ENCODE assay signal across 10 mouse cellular contexts in the genomic region with DNA sequence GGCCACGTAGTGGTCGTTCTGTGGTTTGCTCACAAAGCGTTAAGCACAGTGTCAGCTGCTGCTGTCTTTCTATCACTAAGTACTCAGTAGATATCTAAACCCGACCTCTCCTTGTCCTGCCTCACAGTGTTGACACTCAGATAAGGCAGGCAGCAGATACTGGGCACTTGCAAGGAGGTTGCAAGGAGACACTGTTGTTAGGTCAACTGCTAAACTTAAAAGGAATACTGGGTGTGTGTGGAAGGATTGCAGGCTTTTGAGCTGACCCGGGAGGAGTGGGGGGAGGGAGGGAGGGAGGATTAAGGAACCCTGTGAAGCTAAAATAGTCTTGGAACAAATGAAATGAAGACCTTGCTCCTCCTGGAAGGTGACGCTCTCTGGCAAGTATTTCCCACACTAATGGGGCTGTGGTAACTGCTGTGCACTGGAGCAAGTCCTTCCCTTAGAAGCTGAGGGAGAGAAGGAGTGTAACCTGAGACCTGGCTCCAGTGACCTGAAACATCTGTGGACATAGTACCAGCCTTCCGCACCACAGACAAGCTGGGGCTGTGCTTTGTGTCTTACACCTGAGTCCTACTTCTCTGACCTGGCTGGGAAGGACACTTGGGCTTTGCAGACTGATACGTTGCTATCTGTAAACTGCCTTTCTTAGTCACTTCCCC. TPM values are rescaled to one million over a fixed set of nuclear protein-coding genes. Genes with fewer than 3 reads are reported as not detected.
DNase-seq lines count a peak whose midpoint lies in the region; ATAC-seq and TF ChIP-seq lines count a peak whose summit lies in the region.
"Had no signal": no experiment of that assay in that cellular context is flagged by ENCODE, and none has a peak within 500 bp of the region (broad histone marks: within the 10 kb centered on the region; RNA-seq: fewer than 3 reads in every experiment).

No protein-coding gene starts in this region.

- H3K27me3 ChIP-seq in heart, adult 2 months (ENCODE audit: control insufficient read depth, insufficient read depth, low read length), result no peaks in the 10 kb centered on the region
- H3K27me3 ChIP-seq in kidney, adult 2 months (replicated peaks; ENCODE audit: control insufficient read depth, insufficient read depth, low read length), result no peaks in the 10 kb centered on the region
- H3K27me3 ChIP-seq in liver, embryonic 16.5 days (ENCODE audit: control insufficient read depth, insufficient read depth, low read depth, low read length), result no peaks in the 10 kb centered on the region
- no peaks in the 10 kb centered on the region for H3K27me3 ChIP-seq in hindbrain, embryonic 11.5 days (ENCODE audit: control insufficient read depth, insufficient read depth, low read length)
- H3K27me3 ChIP-seq: hindbrain, embryonic 12.5 days had no signal

- no peaks in the 10 kb centered on the region for H3K9me3 ChIP-seq in liver, embryonic 16.5 days (replicated peaks; ENCODE audit: control insufficient read depth, low read length)
- no peaks in the 10 kb centered on the region for H3K9me3 ChIP-seq in hindbrain, embryonic 11.5 days (ENCODE audit: control insufficient read depth, low read length)
- H3K9me3 ChIP-seq: hindbrain, embryonic 12.5 days had no signal

- H3K4me1 ChIP-seq in heart, adult 2 months (ENCODE audit: control insufficient read depth, insufficient read depth, low read length), result no peaks in the 10 kb centered on the region; the same call in none of the 2 replicates
- peaks cover 3% of the 10 kb centered on the region; the same call in 1 of the 2 replicates for H3K4me1 ChIP-seq in kidney, adult 2 months (ENCODE audit: control insufficient read depth, insufficient read depth, low read length)
- H3K4me1 ChIP-seq in liver, embryonic 16.5 days (ENCODE audit: control insufficient read depth, low read depth, low read length), result peaks cover 8% of the 10 kb centered on the region
- no peaks in the 10 kb centered on the region for H3K4me1 ChIP-seq in hindbrain, embryonic 11.5 days (replicated peaks; ENCODE audit: control insufficient read depth, insufficient read depth, low read length)

- TF ChIP-seq POLR2A in heart, adult 2 months (IDR thresholded peaks at IDR 0.05; ENCODE audit: insufficient read depth, low read depth, low read length), result no peak
- TF ChIP-seq POLR2A in kidney, adult 2 months (IDR thresholded peaks at IDR 0.05; ENCODE audit: low read depth, low read length), result no peak

- no peak overlapping the region for H3K9ac ChIP-seq in heart, adult 2 months (ENCODE audit: low read depth, low read length)
- no peak overlapping the region for H3K9ac ChIP-seq in liver, embryonic 16.5 days (ENCODE audit: low read depth, low read length)
- H3K9ac ChIP-seq in hindbrain, embryonic 11.5 days (ENCODE audit: low read depth, low read length), result no peak overlapping the region
- H3K9ac ChIP-seq: hindbrain, embryonic 12.5 days had no signal

- peak; percentile 74 for DNase-seq in heart, adult 11 months
- DNase-seq in heart, adult 2 months, result no peak
- peak; percentile 72 for DNase-seq in embryo, embryonic 10 days (ENCODE audit: low spot score)
- DNase-seq in kidney, adult 2 months, result peak; percentile 57
- DNase-seq in T-cell, adult 2 months (ENCODE audit: low spot score), result no peak
- no peak for DNase-seq in hindbrain, embryonic 11.5 days (ENCODE audit: low spot score)

- H3K27ac ChIP-seq in heart, adult 2 months, result no peak overlapping the region
- peak overlapping the region; percentile 49; the same call in 1 of the 2 replicates for H3K27ac ChIP-seq in kidney, adult 2 months (ENCODE audit: insufficient read depth, low read depth, low read length)
- no peak overlapping the region for H3K27ac ChIP-seq in liver, embryonic 16.5 days (ENCODE audit: low read length)
- H3K27ac ChIP-seq in hindbrain, embryonic 11.5 days (ENCODE audit: low read depth, low read length), result no peak overlapping the region
- H3K27ac ChIP-seq: hindbrain, embryonic 12.5 days had no signal

- H3K4me3 ChIP-seq in heart, adult 2 months, result no peak overlapping the region
- no peak overlapping the region for H3K4me3 ChIP-seq in kidney, adult 2 months (ENCODE audit: insufficient read depth, low read depth, low read length)
- no peak overlapping the region for H3K4me3 ChIP-seq in liver, embryonic 16.5 days (ENCODE audit: low read depth, low read length)
- H3K4me3 ChIP-seq in hindbrain, embryonic 11.5 days (ENCODE audit: low read depth, low read length), result no peak overlapping the region
- H3K4me3 ChIP-seq: hindbrain, embryonic 12.5 days had no signal

- H3K79me2 ChIP-seq in heart, adult 2 months (replicated peaks; ENCODE audit: control insufficient read depth, insufficient read depth, low read length), result no peaks in the 10 kb centered on the region

- no peak for TF ChIP-seq EP300 in heart, adult 2 months (IDR thresholded peaks at IDR 0.05; ENCODE audit: insufficient read depth, low read depth, low read length)

- TF ChIP-seq CTCF in heart, adult 2 months (IDR thresholded peaks at IDR 0.05), result no peak
- TF ChIP-seq CTCF in kidney, adult 2 months (conservative IDR thresholded peaks at IDR 0.05; ENCODE audit: insufficient read depth, insufficient read length, low read depth, low read length), result no peak

- H3K36me3 ChIP-seq in heart, adult 2 months (ENCODE audit: control insufficient read depth, insufficient read depth, low read length), result no peaks in the 10 kb centered on the region
- no peaks in the 10 kb centered on the region for H3K36me3 ChIP-seq in kidney, adult 2 months (ENCODE audit: control insufficient read depth, insufficient read depth, low read length)
- H3K36me3 ChIP-seq in liver, embryonic 16.5 days (ENCODE audit: control insufficient read depth, insufficient read depth), result no peaks in the 10 kb centered on the region
- H3K36me3 ChIP-seq in hindbrain, embryonic 11.5 days (ENCODE audit: control insufficient read depth, insufficient read depth, low read length), result no peaks in the 10 kb centered on the region
- H3K36me3 ChIP-seq: hindbrain, embryonic 12.5 days had no signal

- peak; percentile 70 for ATAC-seq in liver, embryonic 16.5 days (ENCODE audit: low read depth)
- ATAC-seq in monocyte, adult 5-6 weeks (replicated peaks; ENCODE audit: insufficient number of reproducible peaks, low FRiP score, low TSS enrichment, poor library complexity, severe bottlenecking), result no peak
- no peak for ATAC-seq in hindbrain, embryonic 11.5 days (ENCODE audit: low FRiP score)
- ATAC-seq: CD4-positive, CD25-positive, alpha-beta regulatory T cell, adult 4 months had no signal

- intact Hi-C loops in heart, adult 2 months (cut with DNase I), result no loop called here

- 21% methylated on average over 8 of the region's 8 CpGs for WGBS in heart, adult 2 months
- 30% methylated on average over 8 of the region's 8 CpGs for WGBS in kidney, adult 2 months
- 14% methylated on average over 8 of the region's 8 CpGs for WGBS in liver, embryonic 16.5 days (ENCODE audit: insufficient replicate concordance)
- 41% methylated on average over 8 of the region's 8 CpGs for WGBS in hindbrain, embryonic 11.5 days

- H3K4me2 ChIP-seq in liver, embryonic 16.5 days (ENCODE audit: low read depth, low read length), result no peak overlapping the region
- H3K4me2 ChIP-seq in hindbrain, embryonic 11.5 days (replicated peaks; ENCODE audit: low read depth, low read length), result no peak overlapping the region
- H3K4me2 ChIP-seq: hindbrain, embryonic 12.5 days had no signal

RNA-seq across cellular contexts. Expression of gene Tpm1, which starts 28.6 kb away (rescaled TPM):
- total RNA-seq in heart, adult 2 months (2021), result over 10,000 TPM in 1 of 2 experiments, 1,000 to 10,000 TPM in 1; 9,950 to 10,380 TPM
- 5,659 and 10,700 TPM in 2 replicates for polyA plus RNA-seq in heart, adult 2 months (2012; rRNA removed)
- 57.9 and 110 TPM in 2 replicates for polyA plus RNA-seq in kidney, adult 2 months (2012; rRNA removed)
- polyA plus RNA-seq in liver, embryonic 16.5 days (2015; fragmentation: Nextera tagmentation; extraction: Ambion mirVana), result 122 and 145 TPM in 2 replicates
- total RNA-seq in monocyte, adult 5-6 weeks (2017), result 29.4 to 78.0 TPM (median 49.1 TPM) in 3 replicates
- 323 and 385 TPM in 2 replicates for polyA plus RNA-seq in hindbrain, embryonic 11.5 days (2014; fragmentation: Nextera tagmentation; extraction: Ambion mirVana)

Comparison
In these comparisons a context has a peak if more than half of its experiments do, and no peak if none do; other contexts are left out.
1. DNase-seq: peak in heart, adult 11 months (single experiment), embryo, embryonic 10 days (single experiment) and kidney, adult 2 months (single experiment); none in heart, adult 2 months (0 of 2), T-cell, adult 2 months (single experiment) and hindbrain, embryonic 11.5 days (single experiment).
2. RNA of gene Tpm1, which starts 28.6 kb away (polyA plus RNA-seq): 5,659 to 10,700 TPM in heart, adult 2 months; 323 to 385 TPM in hindbrain, embryonic 11.5 days, 122 to 145 TPM in liver, embryonic 16.5 days and 57.9 to 110 TPM in kidney, adult 2 months; every median in the first group is over 10 times any median in the second.